Mouse (Mus musculus): ENCODE measurements around the gene Cst3. TPM values are rescaled to one million over a fixed set of nuclear protein-coding genes. Genes with fewer than 3 reads are reported as not detected.

Cst3 gene
- polyA plus RNA-seq (2017; shearing (Covaris generic)) = 100 to 1,000 TPM; 167 to 192 TPM

- peak; percentile 98 for ATAC-seq
Measured at GRCm38 (mm10) chr2:148875335-148875811, at the start of gene Cst3. Gene Cst3, minus strand, starts transcription at chr2:148875692.

DNA sequence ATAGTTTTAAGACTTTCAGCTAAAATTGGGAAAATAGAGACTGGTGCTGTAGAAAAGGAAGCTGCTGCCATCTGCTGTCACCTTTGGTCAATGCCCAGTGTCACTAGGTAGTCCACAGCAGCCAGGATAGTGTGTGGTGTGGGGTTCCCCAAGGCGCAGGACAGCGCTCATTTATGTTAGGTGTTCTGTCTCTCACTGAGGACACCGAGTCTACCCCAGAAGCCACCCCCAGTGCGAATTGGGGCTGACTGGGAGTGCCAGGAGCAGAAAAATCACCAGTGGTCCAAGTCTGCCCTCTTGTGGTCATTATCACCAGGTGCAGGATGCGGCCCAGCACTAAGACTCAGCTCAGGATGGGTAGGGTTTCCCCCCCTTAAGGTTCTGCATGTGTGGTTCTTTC, 26.8 kb upstream of the Cst3 start:
- peak; percentile 79 for ATAC-seq

- ATAC-seq = no peak
Measured at GRCm38 (mm10) chr2:148900305-148900704, 24.8 kb upstream of the Cst3 start.

DNA sequence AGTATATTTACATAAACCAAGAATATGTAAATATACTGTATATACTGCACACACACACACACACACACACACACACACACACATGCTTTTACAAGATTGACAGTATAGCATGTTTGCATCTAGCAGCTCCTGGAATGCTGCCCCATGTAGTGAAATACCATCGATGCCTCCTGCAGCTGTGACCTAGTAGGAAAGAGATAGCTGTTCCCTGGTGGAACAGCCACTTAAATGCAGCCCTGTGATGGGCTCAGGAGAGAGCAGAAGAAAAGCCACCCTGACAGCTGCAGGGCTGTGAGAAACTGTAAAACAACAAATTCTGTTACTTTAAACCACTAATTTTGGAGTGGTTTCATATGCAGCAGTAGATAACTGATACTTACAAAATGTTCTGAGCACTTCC, 20.7 kb upstream of the Cst3 start:
- ATAC-seq = no peak

DNA sequence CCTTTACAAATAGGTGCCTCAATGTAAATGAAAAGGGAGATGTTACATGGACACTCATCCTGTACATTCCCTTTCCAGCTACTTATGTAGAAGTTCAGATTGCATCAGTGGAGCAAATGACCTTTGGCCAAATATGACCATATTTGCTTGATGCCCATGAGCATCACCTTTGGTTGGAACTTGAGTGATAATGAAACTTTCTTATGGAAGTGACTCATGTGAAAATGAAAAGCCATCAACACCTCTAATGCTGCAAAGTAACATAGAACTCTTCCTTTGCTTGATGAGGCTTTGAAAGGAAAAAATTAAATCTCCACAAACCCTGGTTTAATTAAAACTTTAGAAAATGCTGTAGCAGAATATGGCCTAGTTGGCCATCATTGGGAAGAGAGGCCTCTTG, 17.6 kb upstream of the Cst3 start:
- no peak for ATAC-seq

GRCm38 (mm10) chr2:148890021-148890851, 14.7 kb upstream of the Cst3 start:
- no peak for ATAC-seq

- no peak for ATAC-seq
Measured at GRCm38 (mm10) chr2:148889331-148890010, 14.0 kb upstream of the Cst3 start.

DNA sequence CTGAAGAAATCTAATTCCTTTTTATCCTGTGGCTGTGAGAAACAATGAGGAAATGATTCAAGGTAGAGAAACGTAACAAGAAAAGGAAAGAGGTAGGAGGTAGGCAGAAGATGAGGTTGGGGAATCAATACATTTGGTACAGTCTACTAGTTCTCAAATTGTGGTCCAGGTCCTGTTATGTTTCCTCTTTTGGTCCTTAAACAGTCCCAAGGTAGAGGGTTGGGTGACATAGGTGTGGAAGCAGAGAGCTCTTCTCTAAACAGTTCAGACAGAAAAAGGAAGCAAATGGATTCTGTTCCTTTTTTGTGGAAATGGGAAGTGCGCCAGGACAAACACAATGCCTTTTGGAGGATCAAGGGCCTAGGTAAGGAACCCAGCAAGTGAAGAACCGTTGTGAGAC, 13.4 kb upstream of the Cst3 start:
- no peak for ATAC-seq

DNA sequence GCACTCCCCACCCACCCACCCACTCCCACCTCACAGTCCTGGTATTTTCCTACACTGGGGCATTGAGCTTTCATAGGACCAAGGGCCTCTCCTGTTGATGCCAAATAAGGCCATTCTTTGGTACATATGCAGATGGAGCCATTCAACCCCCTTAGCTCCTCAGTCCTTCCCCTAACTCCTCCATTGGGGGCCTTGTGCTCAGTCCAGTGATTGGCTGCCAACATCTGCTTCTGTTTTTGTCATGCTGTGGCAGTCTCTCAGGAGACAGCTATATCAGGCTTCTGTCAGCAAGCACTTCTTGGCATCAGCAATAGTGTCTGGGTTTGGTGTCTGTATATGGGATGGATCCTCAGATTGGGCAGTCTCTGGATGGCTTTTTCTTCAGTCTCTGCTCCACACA, 9.2 kb upstream of the Cst3 start:
- ATAC-seq = no peak

DNA sequence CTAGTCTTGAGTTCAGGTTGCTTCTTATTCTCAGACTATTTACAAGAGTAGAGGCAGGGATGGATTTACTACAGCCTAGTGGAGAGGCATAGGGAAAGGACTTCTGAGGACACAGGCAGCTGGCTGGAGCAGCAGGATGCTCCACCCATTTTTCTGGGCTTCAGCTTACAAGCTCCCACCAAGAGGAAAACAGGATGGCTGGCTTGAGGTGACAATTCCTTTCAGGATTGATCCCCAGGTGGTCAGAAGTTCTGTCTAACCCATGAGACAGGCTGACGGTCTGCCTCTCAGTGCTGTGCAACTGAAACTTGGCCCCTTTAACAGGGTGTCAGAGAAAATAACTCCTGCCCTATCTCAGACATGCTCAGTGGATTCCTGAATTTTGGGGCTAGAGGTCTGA, 3.7 kb upstream of the Cst3 start:
- no peak for ATAC-seq

- no peak for ATAC-seq
Measured at GRCm38 (mm10) chr2:148878641-148879130, 3.2 kb upstream of the Cst3 start.

DNA sequence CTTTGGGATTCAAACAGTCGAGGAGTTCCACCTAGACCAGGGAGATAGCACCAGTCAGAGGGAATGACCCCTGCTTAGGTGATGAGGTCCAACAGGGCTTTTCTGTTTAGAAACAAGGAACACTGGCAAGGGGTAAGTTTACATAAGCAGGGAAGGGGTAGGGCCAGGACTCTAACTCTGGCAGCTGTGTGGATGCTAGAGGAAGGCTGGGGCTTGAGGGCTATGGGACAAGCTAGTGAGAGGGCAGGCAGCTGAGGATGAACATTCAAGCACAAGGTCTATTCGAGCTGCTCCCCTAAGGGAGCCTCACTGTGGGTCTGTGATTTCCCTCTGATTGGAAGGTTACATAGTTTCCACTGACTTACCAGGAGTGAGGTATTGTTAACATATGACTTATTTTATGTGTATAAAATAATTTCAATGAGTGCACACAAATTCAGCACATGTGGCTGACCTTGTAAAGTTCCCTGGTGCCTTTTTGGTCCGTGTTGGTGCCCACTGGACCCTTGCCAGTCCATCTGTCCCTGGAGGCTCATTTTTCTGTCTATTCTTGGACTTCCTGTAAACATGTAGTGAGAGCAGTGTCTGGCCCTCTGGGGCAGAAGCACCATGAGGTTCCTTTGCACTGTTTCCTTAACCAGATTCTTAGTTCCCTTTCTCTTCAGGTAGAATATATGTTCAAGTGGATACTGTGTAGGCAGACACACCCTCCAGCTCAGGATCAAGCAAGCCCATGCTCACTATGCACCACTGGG, 1.7 kb upstream of the Cst3 start:
- no peak for ATAC-seq

GRCm38 (mm10) chr2:148874617-148875334, 716 bp downstream of the Cst3 start:
- ATAC-seq = peak; percentile 58

DNA sequence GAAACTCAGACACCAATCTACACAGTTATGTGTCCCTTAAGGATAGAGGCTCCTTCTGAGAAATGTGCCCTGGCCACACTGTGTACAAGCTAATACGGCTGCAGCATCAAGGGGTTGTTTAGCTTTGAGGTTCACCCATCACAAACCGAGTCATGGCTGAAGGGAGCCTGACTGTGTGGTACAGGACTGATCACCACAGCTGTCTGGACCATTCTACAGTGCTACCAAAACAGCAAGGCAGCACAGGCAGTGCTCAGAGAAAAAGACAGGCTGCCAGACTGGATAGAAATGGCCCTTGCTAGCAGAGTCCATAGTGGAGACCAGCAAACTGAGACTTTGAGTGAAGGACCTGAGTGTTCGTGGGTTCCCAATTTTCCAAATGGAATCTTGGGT, 1.3 kb downstream of the Cst3 start:
- no peak for ATAC-seq

- ATAC-seq = no peak
Measured at GRCm38 (mm10) chr2:148872860-148873259, 2.6 kb downstream of the Cst3 start.

GRCm38 (mm10) chr2:148870526-148870925, 5.0 kb downstream of the Cst3 start:
- ATAC-seq = no peak

- no peak for ATAC-seq
Measured at GRCm38 (mm10) chr2:148868959-148869358, 6.5 kb downstream of the Cst3 start.

DNA sequence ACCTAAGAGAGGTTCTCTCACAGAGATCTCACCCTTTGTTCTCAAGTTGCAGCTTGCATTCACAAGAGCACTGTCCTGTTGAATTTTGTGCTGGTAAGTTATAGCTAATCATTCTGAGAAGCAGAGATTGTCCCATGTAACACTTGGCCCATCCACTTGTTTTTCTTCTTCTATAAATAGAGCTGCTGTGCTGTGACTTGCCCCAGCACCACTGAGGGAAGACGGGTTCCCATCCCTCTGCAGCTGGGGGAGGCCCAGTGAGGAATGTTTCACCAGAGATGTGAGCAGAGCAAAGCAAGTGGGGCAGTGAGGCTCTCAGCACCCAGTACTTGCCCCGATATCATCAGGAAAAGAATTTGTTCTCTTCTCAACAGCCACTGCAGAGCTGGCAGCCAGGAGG, 10.5 kb downstream of the Cst3 start, which contains the start of gene 9230104L09Rik:
Gene 9230104L09Rik, minus strand, starts transcription at position 73 of the 400 bp plus-strand sequence.
- no peak for ATAC-seq

DNA sequence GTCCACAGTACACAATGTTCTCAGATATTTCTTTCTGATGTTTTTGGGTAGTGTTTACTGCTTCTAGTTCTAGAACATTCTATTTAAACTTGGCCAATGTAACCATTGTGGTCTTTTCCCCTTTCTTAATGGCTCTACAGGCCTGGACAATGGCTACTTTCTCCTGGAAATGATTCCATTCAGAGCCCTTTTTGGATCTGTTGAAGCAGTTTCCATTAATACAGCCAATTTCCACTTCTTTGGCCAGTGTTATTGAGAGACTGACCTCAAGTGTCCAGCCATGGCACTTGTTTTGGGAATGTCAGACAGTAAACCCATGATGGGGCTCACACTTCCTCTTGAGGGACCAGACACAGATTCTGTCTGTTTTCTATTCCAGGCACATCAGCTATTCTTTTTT, 13.8 kb downstream of the Cst3 start:
- ATAC-seq = no peak

- ATAC-seq = no peak
Measured at GRCm38 (mm10) chr2:148860993-148861392, 14.5 kb downstream of the Cst3 start.

DNA sequence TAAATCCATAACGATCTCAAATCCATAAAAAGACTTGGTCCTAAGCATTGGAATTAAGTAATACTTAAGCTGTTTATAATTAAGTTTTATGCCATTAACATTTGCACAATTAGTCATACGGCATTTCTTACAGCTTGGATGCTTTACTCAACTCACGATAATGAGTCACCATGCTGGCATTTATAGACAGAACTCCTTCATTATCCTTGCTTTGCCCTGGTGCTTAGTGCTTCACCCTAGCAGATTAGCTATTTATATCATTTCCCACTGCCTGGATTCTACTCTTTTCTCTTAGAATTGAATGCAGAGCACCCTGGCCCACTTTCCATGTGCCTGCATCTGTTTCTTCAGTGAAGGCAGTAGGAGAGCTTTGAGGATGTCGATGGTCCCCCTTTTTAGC, 18.0 kb downstream of the Cst3 start:
- ATAC-seq = no peak
